Mouse (Mus musculus) megakaryocyte, embryonic 14.5 days (primary cell): ENCODE data around the gene Sar1a.

ENCODE experiments used
- FLI1 ChIP-seq: IDR thresholded peaks from 2 replicates; pipeline ENCODE4 v1.6.1; 2012; ENCODE audit warnings: low read length, inconsistent platforms, mixed read lengths
- GATA1 ChIP-seq: IDR thresholded peaks from 3 replicates; pipeline ENCODE4 v1.6.1; 2012; ENCODE audit warnings: mixed read lengths, low read length, inconsistent platforms, borderline replicate concordance

GRCm38 (mm10) chr10:61640363-61640762 lies 39.7 kb upstream of the Sar1a start:
- TF ChIP-seq GATA1 = no peak
- TF ChIP-seq FLI1 = no peak
